Mouse (Mus musculus): ENCODE data around the gene Atg9a. TPM values are rescaled to one million over a fixed set of nuclear protein-coding genes. Genes with fewer than 3 reads are reported as not detected.
"Not testable (repeated sequence)": the region's sequence is repeated elsewhere in the genome, so short reads cannot be mapped to it uniquely, and the experiment has no call there.

Atg9a gene
- polyA plus RNA-seq (2016; fragmentation: Nextera tagmentation; extraction: Ambion mirVana): 29.1 and 29.9 TPM in 2 replicates

- WGBS: under 1% methylated on average over 55 of the region's 56 CpGs
Measured at GRCm38 (mm10) chr1:75191622-75192402, at the start of gene Atg9a, which contains the start of gene Ankzf1. Gene Atg9a, minus strand, starts transcription at chr1:75192196. Gene Ankzf1, plus strand, starts transcription at chr1:75192151.

DNA sequence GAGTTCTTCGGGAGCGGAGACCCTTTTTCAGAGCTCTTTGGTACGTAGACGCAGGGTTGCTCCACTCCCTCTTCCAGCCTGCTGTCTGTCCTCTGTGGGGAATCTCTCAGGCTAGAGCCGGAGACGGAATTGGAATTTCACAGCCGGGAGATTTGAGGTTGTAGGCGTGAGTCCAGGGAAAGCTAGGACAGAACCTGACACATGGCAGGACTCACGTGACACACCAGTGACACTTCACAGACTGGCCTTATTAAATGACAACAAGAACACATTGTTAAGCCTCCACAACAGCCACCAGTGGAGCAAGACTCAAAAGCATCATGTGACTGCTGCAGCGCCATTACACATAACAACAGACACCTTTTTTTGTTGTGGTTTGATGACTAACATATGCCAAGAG is 47.6 kb upstream of the Atg9a start:
- H3K4me1 ChIP-seq: peaks cover 23% of the 10 kb centered on the region
- H3K4me2 ChIP-seq: no peak overlapping the region
- no peaks in the 10 kb centered on the region for H3K9me3 ChIP-seq
- H3K27ac ChIP-seq: no peak overlapping the region
- no peak overlapping the region for H3K4me3 ChIP-seq (replicated peaks)
- H3K36me3 ChIP-seq (replicated peaks): peaks cover 15% of the 10 kb centered on the region
- no peaks in the 10 kb centered on the region for H3K27me3 ChIP-seq
- 87% methylated on average over 10 of the region's 10 CpGs for WGBS
- no peak overlapping the region for H3K9ac ChIP-seq
- no peak for ATAC-seq (ENCODE audit: low FRiP score)

More at GRCm38 (mm10) chr1:75191622-75192402, at the start of gene Atg9a, which contains the start of gene Ankzf1:
- Histone ChIP-seq H3K27me3 (no peaks in the 10 kb centered on the region), H3K4me2 (peak within 1 kb of the TSS; percentile 95), H3K27ac (peak within 1 kb of the TSS; percentile 83), H3K4me1 (peaks cover 26% of the 10 kb centered on the region), H3K36me3 (replicated peaks) (peaks cover 17% of the 10 kb centered on the region), H3K9me3 (no peaks in the 10 kb centered on the region), H3K9ac (peak within 1 kb of the TSS; percentile 90), H3K4me3 (replicated peaks) (peak within 1 kb of the TSS; percentile 79)
- peak; percentile 100 for ATAC-seq (ENCODE audit: low FRiP score)

DNA sequence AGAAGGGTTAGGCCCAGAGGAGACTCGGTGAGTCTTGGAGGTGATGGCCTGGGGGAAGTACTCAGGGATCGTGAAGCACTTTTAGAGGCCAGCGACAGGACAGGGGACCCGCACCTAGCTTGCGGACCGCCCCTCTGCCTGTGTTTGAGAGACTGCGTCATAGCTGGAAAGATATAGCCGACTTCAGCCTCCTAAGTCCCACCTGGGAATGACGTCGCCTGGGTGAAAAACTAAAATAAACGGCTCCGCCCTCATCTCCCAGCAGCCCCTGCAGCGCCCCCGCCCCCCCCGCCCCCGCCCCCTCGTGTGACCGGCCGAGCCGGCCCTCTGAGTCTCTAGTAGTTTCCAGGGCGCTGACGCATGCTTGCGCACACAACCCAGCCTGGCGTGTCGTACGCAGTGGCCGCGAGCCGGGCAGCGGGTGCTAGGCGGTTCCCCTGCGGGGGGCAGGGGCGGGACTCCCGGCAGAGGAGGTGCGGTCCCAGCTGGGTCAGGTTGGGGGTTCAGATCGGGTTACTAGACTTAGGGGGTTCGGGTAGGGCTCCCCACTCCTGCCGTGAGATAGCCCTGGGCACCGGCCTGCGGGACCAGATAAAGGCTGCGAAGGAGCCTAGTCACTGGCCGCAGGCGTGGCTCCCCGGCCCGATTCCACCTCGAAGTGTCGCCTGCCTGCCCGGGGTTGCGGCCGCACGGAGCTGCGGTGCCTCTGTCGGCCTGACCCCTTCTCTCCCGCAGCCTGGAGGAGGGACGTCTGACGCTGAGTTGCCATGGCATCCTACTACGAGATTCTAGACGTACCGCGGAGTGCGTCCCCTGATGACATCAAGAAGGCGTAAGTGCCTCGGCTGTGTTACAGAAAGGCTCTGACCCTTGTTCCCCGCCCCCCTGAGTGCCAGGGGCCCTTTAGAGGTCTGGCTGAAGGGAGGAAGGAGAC is 44.4 kb upstream of the Atg9a start, which contains the start of gene Dnajb2:
Gene Dnajb2, plus strand, starts transcription at position 290 of the 934 bp plus-strand sequence.
- Histone ChIP-seq H3K4me2 (peak within 1 kb of the TSS; percentile 94), H3K9ac (peak within 1 kb of the TSS; percentile 77), H3K27ac (peak within 1 kb of the TSS; percentile 78), H3K27me3 (no peaks in the 10 kb centered on the region), H3K36me3 (replicated peaks) (peaks cover 5% of the 10 kb centered on the region), H3K9me3 (no peaks in the 10 kb centered on the region), H3K4me1 (peaks cover 23% of the 10 kb centered on the region), H3K4me3 (replicated peaks) (peak within 1 kb of the TSS; percentile 64)
- ATAC-seq (ENCODE audit: low FRiP score): peak; percentile 87
- under 1% methylated on average over 64 of the region's 64 CpGs for WGBS

- Histone ChIP-seq H3K27me3 (no peaks in the 10 kb centered on the region; the same call in 1 of the 2 replicates), H3K4me3 (replicated peaks) (no peak overlapping the region), H3K27ac (no peak overlapping the region), H3K36me3 (replicated peaks) (no peaks in the 10 kb centered on the region; the same call in 1 of the 2 replicates), H3K4me2 (no peak overlapping the region), H3K4me1 (peaks cover 23% of the 10 kb centered on the region), H3K9ac (no peak overlapping the region), H3K9me3 (no peaks in the 10 kb centered on the region)
- ATAC-seq (ENCODE audit: low FRiP score): peak; percentile 56; the same call in 1 of the 2 replicates
- 3% methylated on average over 8 of the region's 8 CpGs for WGBS
Measured at GRCm38 (mm10) chr1:75234606-75235005, 42.6 kb upstream of the Atg9a start.

- not testable (repeated sequence) for ATAC-seq (ENCODE audit: low FRiP score)
- 63% methylated on average over 4 of the region's 4 CpGs for WGBS
Measured at GRCm38 (mm10) chr1:75232489-75232888, 40.5 kb upstream of the Atg9a start.

DNA sequence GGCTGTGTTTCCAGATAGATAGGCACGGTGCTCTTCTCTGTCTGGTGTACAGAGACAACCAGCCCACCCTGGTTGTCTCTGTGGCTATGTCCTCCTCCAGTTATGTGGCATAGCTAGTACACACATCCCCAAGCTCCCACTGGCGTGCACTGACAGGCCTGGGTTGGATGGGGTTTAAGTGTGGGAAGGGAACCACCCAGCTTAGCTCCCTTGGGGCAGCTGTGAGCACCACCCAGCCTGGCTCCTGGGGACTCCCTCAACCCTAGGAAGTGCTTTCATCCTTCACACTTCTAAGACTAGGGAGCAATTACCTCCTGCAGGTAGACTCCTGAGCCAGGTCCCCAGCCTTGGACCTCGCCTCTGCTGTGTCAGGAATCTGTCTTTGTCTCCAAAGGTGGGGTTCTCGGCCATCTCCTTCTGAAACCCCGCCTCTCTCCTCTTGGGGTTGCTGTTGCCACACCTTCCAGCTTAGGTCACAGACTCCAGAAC is 39.7 kb upstream of the Atg9a start, which contains the start of gene A630095N17Rik:
Gene A630095N17Rik, minus strand, starts transcription at position 439 of the 489 bp plus-strand sequence.
- WGBS: 82% methylated on average over 5 of the region's 5 CpGs
- no peaks in the 10 kb centered on the region for H3K36me3 ChIP-seq (replicated peaks)
- no peak for ATAC-seq (ENCODE audit: low FRiP score)

More at GRCm38 (mm10) chr1:75232489-75232888, 40.5 kb upstream of the Atg9a start:
- H3K27me3 ChIP-seq; H3K4me2 ChIP-seq; H3K4me3 ChIP-seq (replicated peaks); H3K9me3 ChIP-seq; H3K9ac ChIP-seq; H3K36me3 ChIP-seq (replicated peaks); H3K27ac ChIP-seq: not testable (repeated sequence)
- peaks cover 23% of the 10 kb centered on the region for H3K4me1 ChIP-seq

DNA sequence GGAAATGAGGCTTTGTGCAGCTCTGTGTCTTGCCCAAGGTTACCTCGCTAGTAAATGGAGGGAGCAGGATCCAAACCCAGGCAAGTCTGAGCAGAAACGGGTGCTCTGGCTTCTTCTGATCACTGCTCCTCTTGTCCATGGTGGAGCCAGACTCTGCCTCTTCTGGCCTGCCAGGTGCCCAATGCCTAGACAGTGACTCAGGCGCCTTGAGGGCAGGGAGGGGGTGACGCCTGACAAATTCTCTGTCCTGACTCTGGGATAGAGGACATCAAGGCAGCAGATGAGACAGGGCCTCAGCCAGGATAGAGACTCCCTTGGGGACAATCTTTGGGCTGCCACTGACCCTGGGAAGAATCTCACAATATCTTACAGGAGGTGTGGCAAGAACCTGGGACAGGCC is 39.2 kb upstream of the Atg9a start:
- H3K9me3 ChIP-seq: no peaks in the 10 kb centered on the region
- peaks cover 14% of the 10 kb centered on the region for H3K4me1 ChIP-seq
- H3K4me3 ChIP-seq (replicated peaks): no peak overlapping the region
- H3K27me3 ChIP-seq: peaks cover 9% of the 10 kb centered on the region
- no peak overlapping the region for H3K27ac ChIP-seq
- H3K4me2 ChIP-seq: no peak overlapping the region
- ATAC-seq (ENCODE audit: low FRiP score): no peak
- no peaks in the 10 kb centered on the region for H3K36me3 ChIP-seq (replicated peaks)
- 78% methylated on average over 4 of the region's 4 CpGs for WGBS
- no peak overlapping the region for H3K9ac ChIP-seq

More for the DNA sequence above, 39.7 kb upstream of the Atg9a start, which contains the start of gene A630095N17Rik:
- no peaks in the 10 kb centered on the region for H3K9me3 ChIP-seq
- no peak within 1 kb of the TSS for H3K9ac ChIP-seq
- H3K27me3 ChIP-seq: peaks cover 4% of the 10 kb centered on the region; the same call in 1 of the 2 replicates
- no peak within 1 kb of the TSS for H3K4me3 ChIP-seq (replicated peaks)
- no peak within 1 kb of the TSS for H3K4me2 ChIP-seq
- H3K4me1 ChIP-seq: peaks cover 16% of the 10 kb centered on the region
- no peak within 1 kb of the TSS for H3K27ac ChIP-seq

DNA sequence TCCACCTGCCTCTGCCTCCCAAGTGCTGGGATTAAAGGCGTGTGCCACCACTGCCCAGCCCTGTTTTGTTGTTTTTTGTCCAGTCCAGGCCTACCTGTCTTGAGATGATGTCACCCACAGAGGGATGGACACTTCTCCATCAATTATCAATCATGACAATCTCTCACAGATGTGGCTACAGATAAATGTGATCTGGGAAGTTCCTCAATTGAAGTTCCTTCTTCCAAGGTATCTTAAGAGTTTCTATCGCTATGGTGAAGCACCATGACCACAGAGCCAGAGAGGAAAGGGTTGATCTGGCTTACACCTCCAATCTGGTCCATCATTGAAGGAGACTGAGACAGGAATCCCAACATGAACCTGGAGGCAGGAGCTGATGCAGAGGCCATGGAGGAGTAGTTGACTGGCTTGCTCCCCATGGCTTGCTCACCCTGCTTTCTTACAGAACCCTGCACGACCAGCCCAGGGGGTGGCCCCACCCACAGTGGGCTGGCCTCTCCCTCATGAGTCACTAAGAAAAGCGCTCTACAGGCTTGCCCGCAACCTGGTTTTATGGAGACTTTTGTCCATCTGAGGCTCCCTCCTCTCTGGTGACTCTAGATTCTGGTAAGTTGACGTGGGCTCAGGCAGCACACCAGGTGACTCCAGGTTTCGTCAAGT is 38.5 kb upstream of the Atg9a start:
- H3K36me3 ChIP-seq (replicated peaks): no peaks in the 10 kb centered on the region
- 77% methylated on average over 7 of the region's 7 CpGs for WGBS
- no peak overlapping the region for H3K4me2 ChIP-seq
- H3K27ac ChIP-seq: no peak overlapping the region
- no peaks in the 10 kb centered on the region for H3K9me3 ChIP-seq
- no peak overlapping the region for H3K9ac ChIP-seq
- peaks cover 7% of the 10 kb centered on the region; the same call in 1 of the 2 replicates for H3K4me1 ChIP-seq
- H3K27me3 ChIP-seq: peaks cover 10% of the 10 kb centered on the region
- H3K4me3 ChIP-seq (replicated peaks): no peak overlapping the region
- no peak for ATAC-seq (ENCODE audit: low FRiP score)

GRCm38 (mm10) chr1:75229158-75229557 is 37.2 kb upstream of the Atg9a start:
- WGBS: 80% methylated on average over 4 of the region's 4 CpGs
- H3K4me1 ChIP-seq: no peaks in the 10 kb centered on the region
- H3K4me3 ChIP-seq (replicated peaks): no peak overlapping the region
- ATAC-seq (ENCODE audit: low FRiP score): no peak
- H3K9me3 ChIP-seq: no peaks in the 10 kb centered on the region
- no peak overlapping the region for H3K27ac ChIP-seq
- no peak overlapping the region for H3K4me2 ChIP-seq
- H3K27me3 ChIP-seq: peaks cover 10% of the 10 kb centered on the region
- H3K9ac ChIP-seq: no peak overlapping the region
- no peaks in the 10 kb centered on the region for H3K36me3 ChIP-seq (replicated peaks)

DNA sequence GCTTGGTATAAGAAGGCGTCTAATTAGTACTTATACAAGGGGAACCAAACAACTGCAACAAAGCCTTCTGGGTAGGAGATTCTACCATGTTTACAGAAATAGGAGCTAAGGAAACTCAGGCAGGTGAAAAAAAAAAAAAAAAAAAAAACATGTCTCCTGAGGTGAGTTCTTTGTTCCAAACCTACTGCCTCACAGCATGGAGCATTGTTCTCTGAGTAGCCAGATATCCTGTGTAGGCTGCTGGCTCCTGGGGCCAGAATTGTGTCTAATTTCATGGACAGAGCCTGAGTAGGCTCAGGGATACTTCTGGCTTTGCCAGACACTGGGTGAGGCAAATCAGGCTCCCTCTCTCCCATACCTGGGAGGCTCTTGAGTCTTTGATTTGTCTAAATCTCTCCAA is 35.7 kb upstream of the Atg9a start:
- Histone ChIP-seq H3K4me2 (no peak overlapping the region), H3K9ac (no peak overlapping the region), H3K36me3 (replicated peaks) (no peaks in the 10 kb centered on the region), H3K4me1 (no peaks in the 10 kb centered on the region), H3K27ac (no peak overlapping the region), H3K4me3 (replicated peaks) (no peak overlapping the region), H3K9me3 (no peaks in the 10 kb centered on the region), H3K27me3 (peaks cover 20% of the 10 kb centered on the region)
- 71% methylated on average over 1 of the region's 1 CpGs for WGBS
- ATAC-seq (ENCODE audit: low FRiP score): no peak

DNA sequence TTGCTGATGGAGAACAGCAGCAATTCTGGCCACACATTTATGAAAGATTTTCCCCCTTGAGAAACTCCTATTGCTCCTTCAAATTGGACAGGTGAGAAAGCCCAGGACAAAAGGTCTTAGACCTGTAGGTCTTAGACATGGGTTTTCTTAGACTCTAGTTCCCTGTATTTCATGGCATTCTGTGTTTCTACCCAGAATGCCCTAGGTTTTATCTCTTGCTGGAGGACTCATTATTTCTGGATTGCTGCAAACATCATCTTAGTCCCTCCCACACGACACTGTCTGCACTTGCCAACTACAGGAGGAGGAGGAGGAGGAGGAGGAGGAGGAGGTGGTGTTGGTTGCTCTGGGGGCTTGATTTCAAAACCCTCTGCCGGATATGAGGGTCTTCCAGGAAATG is 34.1 kb upstream of the Atg9a start:
- Histone ChIP-seq H3K27ac (no peak overlapping the region), H3K4me2 (no peak overlapping the region), H3K27me3 (peaks cover 35% of the 10 kb centered on the region), H3K36me3 (replicated peaks) (no peaks in the 10 kb centered on the region), H3K9ac (no peak overlapping the region), H3K4me3 (replicated peaks) (no peak overlapping the region), H3K9me3 (no peaks in the 10 kb centered on the region), H3K4me1 (no peaks in the 10 kb centered on the region)
- 64% methylated on average over 2 of the region's 2 CpGs for WGBS
- ATAC-seq (ENCODE audit: low FRiP score): no peak
